Mouse (Mus musculus): ENCODE measurements at regions not wholly inside any gene's neighbourhood (a gene's known extent, or its start where the extent isn't known, plus 50 kb on each side); places are given as distances from the start of the nearest gene placed in this dataset.

DNA sequence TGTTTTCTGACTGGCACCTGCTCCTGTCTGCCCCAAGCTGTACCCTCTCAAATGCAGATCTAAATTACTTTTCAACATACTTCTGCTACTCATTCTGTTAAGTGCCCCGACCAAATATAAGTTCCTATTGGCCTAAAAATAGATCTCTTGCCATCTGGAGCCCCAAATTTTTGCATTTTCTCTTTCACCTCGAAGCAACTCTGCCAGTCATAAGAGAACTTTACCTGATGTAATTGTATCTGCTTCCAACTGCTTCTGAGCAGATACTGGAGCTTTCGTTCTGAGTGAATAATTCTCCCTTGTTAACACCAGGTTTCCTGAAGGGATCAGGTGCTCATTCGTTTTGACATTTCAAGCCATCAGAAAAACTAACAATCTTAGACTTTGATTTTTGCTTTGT is 501.2 kb downstream of the Inhba start:
- TF ChIP-seq POLR2A (IDR thresholded peaks at IDR 0.05; ENCODE audit: insufficient read length, low read depth) (no peak), USF1 (IDR thresholded peaks at IDR 0.05; ENCODE audit: low read depth) (no peak), POLR2AphosphoS2 (IDR thresholded peaks at IDR 0.05; ENCODE audit: insufficient read length, low read depth) (no peak)
